Mouse (Mus musculus): ENCODE results near the gene Atxn3.
"Not testable (repeated sequence)": the region's sequence is repeated elsewhere in the genome, so short reads cannot be mapped to it uniquely, and the experiment has no call there.

Atxn3 gene

DNA sequence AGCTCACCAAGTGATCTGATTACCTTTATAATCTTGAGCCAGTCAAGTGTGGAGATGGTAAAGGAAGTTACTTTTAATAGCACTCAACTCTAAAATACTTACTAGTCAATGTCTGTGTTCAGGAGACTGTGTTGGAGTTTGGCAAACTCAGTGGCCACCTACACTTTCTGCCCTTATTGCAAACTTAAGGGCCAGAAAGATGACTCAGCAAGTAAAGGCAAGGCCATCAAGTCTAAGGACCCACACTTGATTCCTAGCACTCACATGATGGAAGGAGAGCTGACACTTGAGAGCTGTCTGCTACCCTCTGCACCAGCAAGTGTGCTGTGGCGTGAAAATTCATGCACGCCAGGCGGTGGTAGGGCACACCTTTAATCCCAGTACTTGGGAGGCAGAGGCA, 14.2 kb upstream of the Atxn3 start:
- in situ Hi-C loops (cut with MboI; ENCODE audit: unreplicated experiment in 2 of 2), result loop anchor here in 1 of 2 experiments (10.0 kb wide), 1 partner anchor 1373 kb away; no protein-coding TSS in a partner anchor

DNA sequence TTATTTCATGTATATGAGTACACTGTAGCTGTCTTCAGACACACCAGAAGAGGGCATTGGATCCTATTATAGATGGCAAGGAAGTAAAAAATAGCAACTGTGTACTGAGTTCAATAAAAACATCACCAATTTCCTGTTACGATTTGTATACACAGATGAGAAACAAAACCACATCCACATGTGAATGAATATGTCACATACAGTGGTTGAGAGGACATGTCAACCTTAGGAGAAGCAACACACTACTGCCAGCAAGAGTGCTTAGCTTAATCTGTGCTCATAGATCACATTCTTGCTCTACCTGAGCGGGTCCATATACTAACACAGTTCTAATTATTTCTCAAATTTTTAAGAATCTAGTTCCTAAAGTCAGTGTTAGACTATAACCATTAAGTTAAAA, 13.3 kb upstream of the Atxn3 start:
- in situ Hi-C loops (cut with MboI; ENCODE audit: unreplicated experiment in 2 of 2), result loop anchor here in 1 of 2 experiments (10.0 kb wide), 1 partner anchor 1373 kb away; no protein-coding TSS in a partner anchor

DNA sequence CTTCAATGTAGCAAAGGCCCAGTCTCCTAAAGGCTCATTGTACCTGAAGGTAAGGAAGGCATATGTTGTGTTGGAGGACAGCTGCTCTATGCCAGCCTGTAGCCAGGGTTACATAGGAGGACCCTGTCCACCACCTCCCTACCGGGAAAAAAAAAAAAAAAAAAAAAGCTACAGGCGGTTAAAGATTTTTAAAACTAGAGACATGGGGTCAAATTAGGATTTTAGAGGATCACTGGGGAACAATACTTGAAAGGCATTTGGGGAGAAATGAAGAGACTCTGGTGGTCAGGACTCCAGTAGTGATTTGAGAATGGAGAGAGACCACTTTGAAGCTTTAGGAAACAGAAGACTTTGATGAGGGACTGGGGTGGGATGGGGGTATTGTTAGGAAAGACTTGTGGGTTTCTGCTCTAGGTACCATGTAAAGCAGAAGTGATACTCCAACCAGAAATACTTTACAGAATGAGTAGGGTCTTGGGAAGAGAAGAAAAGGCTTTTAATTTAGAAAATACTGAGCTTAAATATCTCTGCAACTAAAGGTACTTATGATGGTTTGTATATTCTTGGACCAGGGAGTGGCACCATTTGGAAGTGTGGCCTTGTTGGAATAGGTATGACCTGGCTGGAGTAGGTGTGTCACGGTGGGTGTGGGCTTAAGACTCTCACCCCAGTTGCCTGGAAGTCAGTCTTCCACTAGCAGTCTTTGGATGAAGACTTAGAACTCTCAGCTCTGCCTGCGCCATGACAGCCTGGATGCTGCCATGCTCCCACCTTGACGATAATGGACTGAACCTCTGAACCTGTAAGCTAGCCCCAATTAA, 1.1 kb upstream of the Atxn3 start:
- in situ Hi-C loops (cut with MboI; ENCODE audit: unreplicated experiment in 2 of 2), result not testable (repeated sequence)

DNA sequence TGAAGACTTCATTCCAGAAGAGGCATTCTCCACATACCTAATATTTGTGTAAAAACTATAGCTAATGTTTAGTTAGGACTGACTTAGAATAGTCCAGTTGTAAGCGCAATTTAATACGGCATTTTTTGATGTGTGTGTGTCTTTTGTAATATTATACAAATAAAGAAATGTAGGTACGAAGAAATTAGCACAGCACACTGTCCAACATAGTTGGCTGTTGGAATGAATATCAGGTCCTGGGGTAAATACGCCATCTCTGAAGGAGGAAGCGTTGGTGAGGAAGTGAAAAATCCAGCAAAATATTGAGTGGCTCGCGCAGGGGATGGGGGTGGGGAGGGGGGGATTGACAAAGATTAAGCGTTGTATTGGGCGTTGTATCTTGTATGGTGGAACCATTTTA, 510 bp upstream of the Atxn3 start:
- in situ Hi-C loops (cut with MboI; ENCODE audit: unreplicated experiment in 2 of 2), result no loop called here

DNA sequence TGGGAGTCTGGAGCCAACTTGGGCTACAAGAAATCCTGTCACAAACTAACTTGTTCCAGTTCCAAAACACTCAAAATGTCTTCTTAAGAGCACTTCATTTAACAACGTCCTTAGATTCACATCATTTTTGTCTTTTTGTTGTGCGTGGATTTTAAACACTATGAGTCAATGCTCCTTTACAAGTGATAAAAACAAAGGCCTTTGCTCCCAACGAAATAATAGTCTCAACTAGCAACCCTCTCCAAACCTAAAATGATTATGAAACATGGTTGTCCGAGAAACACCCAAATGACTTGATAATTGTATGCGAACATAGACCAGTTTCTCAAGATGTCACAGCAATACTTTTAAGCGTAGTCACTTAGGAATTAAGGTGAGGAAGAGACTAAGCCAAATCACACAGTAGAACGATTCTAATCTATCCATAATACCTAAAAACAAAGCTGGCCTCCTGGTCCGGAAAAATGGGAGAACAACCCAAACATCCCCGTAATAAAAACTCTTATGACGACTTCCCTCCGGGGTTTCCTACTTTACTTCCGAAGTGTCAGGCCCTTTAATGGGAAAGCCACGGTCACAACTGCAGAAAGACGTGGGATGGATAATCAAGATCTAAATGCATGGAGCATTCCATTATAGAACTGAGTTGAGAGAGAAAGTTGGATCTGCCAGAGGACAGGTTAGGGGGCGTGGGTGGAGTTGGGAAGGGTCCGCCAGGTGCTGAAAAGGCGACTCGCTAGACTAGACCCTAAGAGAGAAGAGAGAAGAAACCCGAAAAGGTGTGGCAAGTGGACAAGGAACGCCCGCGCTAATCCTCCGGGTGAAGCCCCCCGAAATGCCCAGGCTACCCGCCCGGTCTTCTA, 736 bp downstream of the Atxn3 start:
- in situ Hi-C loops (cut with MboI; ENCODE audit: unreplicated experiment in 2 of 2), result no loop called here

DNA sequence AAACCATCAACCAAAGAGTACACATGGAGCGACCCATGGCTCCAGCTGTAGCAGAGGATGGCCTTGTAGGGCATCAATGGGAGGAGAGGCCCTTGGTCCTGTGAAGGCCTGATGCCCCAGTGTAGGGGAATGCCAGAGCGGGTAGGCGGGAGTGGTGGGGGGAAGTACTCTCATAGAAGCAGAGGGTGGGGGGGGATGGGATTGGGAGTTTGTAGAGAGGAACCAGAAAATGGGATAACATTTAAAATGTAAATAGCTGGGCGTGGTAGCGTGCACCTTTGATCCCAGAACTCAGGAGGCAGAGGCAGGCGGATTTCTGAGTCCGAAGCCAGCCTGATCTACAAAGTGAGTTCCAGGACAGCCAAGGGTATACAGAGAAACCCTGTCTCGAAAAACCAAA, 2.2 kb downstream of the Atxn3 start:
- in situ Hi-C loops (cut with MboI; ENCODE audit: unreplicated experiment in 2 of 2), result not testable (repeated sequence)

DNA sequence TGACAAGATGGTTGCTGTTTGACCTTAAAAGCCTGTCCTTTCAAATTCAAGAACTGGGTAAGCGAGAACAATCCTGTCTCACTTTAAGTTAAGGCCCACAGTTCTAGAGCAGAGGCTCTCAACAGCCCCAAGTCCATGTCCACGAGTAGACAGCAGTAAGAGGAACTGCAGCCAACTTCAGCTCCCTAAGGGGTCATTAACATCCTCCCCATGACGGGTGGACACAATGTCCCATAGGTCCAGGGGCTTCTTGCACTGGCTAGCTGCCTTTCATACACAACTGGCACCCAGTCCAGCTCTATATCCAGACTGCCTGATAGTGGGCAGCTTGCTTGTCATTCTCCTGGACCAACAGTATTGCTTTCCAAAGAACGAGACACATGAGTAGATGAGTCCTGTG, 9.2 kb downstream of the Atxn3 start:
- in situ Hi-C loops (cut with MboI; ENCODE audit: unreplicated experiment in 2 of 2), result no loop called here

DNA sequence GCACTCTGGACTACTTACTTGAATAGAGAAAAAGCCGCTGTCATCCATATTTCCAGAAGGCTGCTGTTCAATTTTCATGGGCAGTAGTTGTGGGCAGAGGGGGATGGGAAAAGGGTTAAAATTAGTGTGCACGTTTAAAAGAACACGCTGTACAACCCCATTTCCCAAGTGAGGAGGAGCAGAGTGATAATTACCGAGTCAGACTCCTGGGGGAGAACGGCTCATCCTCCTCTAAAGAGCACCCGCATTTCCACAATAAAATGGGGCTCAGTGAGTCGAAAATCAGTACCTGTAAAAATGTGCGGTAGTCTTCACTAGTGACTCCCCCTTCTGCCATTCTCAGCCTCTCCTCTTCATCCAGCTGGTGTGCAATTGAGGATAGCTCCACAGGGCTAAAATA, 10.1 kb downstream of the Atxn3 start:
- in situ Hi-C loops (cut with MboI; ENCODE audit: unreplicated experiment in 2 of 2), result no loop called here

DNA sequence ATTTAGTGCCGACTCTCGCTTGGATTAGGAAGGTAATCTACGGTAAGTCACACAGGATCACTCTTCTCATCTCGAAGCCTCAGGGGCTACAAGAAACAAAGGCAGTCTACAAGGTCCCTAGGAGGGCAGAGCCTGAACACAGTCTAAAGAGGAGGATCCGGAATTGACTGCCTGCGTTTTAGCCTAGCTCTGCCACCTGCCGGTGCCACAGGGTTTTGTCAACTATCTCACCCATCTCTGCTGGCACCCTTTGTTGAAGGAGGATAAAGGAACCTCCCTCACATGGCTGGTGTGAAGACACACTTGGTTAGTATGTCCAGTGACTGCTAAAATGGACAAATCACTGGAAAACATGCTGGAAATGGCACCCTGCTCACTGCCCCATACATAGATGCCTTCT, 20.5 kb downstream of the Atxn3 start:
- in situ Hi-C loops (cut with MboI; ENCODE audit: unreplicated experiment in 2 of 2), result no loop called here

DNA sequence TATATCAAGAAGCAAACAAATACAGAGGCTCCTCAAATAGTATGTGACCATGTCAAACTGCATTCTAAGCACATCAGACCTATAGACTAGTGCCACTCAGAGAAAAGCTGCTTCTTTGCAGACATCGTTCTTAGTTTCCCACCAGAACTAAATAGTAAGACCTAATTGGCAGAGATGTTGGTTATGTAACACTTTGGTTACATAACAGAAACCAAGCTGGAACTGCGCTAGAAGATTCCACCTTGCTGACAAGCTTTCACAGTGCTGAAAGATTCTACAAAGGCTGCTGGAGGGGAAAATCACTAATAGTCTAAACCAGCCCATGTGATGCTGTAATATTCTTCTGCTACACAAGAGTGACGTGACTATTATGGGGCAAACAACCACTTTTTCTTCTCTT, 22.8 kb downstream of the Atxn3 start:
- in situ Hi-C loops (cut with MboI; ENCODE audit: unreplicated experiment in 2 of 2), result no loop called here

DNA sequence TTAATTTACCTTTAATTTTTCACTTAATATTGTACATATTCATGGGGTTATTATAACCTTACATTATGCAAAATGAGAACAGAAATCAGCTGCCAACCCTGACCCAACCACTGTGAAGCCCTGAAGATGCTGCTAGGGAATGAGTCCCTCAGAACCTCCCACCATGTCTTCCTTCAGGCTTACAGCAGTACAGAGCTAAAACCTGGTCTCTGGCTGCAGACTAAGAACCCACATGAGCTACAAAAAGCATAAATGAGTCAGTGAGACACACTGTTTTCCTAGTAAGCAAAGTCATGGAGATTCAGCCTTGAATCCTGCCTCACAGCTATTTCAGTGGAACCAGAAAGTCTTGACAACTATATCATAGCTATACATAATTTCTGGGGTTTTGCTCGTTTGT, 29.6 kb downstream of the Atxn3 start:
- in situ Hi-C loops (cut with MboI; ENCODE audit: unreplicated experiment in 2 of 2), result no loop called here

DNA sequence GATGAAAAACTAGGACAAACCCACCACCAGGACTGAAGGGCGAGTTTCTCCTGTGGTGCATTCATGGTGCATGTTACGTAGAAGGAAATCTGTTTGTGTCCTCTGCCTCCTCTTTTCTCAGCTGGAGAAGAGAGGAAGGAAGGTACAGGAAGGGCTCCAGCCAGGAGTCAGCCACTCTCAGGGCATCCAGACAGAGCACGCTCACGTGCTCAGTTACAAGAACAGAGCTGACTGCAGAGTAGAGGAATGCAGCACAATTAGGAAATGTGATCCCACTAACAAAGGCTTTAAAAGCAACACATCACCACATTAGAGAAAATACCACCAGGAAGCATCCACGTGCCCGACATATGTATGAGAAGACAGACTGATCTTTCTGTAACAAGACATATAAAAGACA, 35.7 kb downstream of the Atxn3 start:
- in situ Hi-C loops (cut with MboI; ENCODE audit: unreplicated experiment in 2 of 2), result no loop called here

DNA sequence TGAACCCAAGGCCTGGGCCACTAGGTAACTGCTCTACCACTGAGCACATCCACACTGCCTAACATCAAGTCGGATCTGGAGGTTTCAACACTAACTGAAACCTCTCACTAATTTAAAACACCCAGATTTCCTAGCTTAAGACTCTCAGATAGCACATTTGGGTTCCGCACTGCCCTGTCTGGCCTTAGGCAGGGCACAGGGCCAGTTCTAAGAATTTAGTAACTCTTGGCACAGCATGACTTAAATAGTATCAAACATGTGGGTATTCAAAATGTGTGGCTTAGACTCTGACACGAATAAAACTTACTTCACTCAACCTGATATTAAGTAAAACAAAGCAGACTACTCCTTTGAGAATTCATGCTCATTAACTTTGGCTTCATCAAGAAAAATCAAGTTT, 38.2 kb downstream of the Atxn3 start:
- in situ Hi-C loops (cut with MboI; ENCODE audit: unreplicated experiment in 2 of 2), result no loop called here

DNA sequence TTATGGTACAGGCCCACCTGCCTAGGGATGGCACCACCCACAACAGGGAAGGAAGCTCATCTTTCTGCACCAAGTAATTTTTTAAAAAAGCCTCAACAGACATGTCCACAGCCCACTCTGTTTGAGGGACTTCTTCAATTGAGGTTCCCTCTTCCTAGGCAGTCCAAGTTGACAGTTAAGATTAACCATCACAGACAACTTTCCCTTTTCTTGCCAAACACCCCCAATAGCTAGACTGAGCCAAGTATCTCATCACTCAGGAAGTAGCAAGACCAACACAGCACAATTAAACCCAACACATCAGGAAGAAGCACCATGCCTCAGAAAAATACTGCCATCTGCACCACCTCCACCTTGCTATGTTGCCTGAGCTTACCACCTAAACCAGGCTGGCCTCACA, 40.9 kb downstream of the Atxn3 start:
- in situ Hi-C loops (cut with MboI; ENCODE audit: unreplicated experiment in 2 of 2), result no loop called here

DNA sequence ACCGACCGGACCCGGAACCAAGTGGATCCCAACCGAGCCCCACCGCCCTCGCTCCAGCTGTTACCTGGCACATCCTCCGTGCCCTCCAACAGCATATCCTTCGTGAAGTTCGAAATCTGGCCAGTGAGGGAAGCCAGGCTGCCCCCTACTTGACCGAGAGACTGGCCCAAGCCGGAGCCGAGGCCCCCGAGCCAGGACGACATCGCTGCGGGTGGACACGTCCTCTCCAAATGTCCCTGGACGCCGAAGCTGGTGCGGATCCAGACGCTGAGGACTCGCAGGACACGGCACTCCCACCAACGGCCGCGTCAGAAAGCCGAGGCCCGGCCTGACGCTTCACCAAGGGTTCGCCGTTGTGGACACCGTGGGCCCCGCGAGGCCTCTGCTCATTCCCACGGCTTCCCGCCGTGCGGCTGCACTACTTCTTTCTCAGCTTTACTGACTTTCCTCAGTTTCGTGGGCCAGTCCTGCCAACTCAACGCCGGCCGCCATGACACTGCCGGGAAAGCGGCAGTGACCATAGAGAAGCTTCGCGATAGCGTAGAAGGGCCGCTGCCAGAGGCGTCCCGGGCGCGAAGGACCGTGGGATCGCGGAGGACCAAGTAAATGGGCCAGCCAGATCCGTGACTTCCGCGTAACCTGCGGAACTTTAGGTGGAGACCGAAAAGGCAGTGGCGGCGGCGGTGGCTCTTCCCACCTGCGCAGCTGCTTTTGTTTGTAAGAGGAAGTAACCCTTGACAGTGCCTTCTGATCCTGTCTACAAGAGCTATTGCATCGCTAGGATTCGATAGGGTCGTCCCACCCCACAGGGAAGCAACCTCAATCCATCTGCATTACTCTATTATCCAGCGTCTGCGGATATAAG, 45.2 kb downstream of the Atxn3 start, which contains the start of gene Trip11:
Gene Trip11 (minus strand): TSS at position 642 of the 865 bp plus-strand sequence.
- in situ Hi-C loops (cut with MboI; ENCODE audit: unreplicated experiment in 2 of 2), result no loop called here

DNA sequence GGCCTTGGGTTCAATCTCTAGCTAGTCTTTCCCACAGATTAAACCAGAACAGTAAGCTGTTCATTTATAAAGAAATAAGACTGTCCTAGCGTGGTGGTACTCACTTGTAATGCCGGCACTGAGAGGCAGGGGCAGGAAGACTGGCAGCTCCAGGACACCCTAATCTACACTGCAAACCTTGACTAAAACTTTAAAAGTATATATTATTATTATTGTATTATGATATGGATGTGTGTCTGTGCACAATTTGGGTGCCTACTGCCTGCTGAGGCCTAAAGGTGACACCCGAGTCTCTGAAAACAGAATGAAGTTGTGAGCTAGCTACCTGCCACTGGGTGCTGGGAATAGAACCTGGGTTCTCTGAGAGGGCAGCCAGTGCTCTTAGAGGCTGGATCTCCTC, 46.7 kb downstream of the Atxn3 start:
- in situ Hi-C loops (cut with MboI; ENCODE audit: unreplicated experiment in 2 of 2), result no loop called here

DNA sequence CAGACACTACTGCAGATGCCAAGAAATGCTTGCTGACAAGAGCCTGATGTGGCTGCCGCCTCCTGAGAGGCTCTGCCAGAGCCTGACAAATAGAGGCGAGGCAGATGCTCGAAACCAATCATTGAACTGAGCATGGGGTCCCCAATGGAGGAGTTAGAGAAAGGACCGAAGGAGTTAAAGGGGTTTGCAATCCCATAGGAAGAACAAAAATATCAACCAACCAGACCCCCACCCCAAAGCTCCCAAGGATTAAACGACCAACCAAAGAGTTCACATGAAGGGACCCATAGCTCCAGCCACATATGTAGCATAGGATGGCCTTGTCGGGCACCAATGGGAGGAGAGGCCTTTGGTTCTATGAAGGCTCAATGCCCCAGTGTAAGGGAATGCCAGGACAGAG, 47.7 kb downstream of the Atxn3 start:
- in situ Hi-C loops (cut with MboI; ENCODE audit: unreplicated experiment in 2 of 2), result no loop called here

DNA sequence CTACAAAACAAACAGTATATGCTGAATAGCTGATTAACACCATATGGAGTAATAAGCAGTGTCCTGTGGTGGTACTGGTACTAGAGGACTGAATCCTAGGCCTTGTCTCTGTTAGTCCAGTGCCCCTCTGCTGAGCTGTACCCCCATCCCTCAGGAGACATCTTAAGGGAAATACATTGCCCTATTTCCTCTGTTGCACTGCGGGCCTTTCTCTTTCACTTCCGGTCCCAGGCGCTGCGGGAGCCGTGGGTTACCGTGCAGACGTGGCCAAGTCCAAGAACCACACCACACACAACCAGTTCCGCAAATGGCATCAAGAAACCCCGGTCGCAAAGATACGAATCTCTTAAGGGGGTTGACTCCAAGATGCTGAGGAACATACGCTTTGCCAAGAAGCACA, 52.2 kb downstream of the Atxn3 start:
- in situ Hi-C loops (cut with MboI; ENCODE audit: unreplicated experiment in 2 of 2), result no loop called here

DNA sequence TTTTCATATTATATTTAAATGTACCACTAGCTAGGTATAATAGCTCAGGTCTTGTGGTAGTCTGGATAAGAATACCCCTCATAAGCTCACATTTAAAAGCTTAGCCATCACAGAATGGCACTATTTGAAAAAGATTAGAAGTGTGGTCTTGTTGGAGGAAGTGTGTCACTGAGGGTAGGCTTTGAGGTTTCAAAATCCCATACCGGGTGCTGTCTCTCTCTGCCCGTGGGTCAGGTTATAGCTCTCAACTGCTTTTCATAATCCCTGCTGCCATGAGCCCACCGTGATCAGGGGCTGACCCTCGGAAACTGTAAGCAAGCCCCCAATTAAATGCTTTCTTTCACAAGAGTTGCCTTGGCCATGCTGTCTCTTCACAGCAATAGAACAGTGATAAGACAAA, 53.1 kb downstream of the Atxn3 start:
- in situ Hi-C loops (cut with MboI; ENCODE audit: unreplicated experiment in 2 of 2), result no loop called here

DNA sequence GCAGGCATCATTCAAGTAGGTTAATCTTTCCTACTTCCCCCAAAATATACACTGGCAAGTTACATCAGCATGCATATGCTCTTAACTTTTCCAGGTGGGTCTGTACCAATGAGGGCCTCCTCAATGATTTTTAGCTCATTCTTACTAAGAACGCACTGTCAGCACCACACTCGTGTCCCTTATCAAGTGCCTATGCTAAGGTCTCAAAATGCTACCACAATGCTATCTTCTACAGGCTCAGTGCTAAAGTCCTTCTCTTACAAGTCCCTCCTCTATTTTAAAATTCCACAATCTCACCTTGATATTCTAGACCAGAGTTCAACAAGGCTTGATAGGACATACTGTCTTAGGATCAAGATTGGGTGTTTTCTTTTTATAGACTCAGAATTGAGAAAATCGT, 53.9 kb downstream of the Atxn3 start:
- in situ Hi-C loops (cut with MboI; ENCODE audit: unreplicated experiment in 2 of 2), result no loop called here
